15 mouse cellular contexts compared by ENCODE assay signal in genomic region chr16:51352151-51352550, GRCm38 (mm10).
DNase-seq lines count a peak whose midpoint lies in the region; ATAC-seq and TF ChIP-seq lines count a peak whose summit lies in the region.
"Had no signal": no experiment of that assay in that cellular context is flagged by ENCODE, and none has a peak within 500 bp of the region (broad histone marks: within the 10 kb centered on the region; RNA-seq: fewer than 3 reads in every experiment).

No protein-coding gene starts in this region.

- 44% methylated on average over 4 of the region's 4 CpGs for WGBS in lung, embryonic 14.5 days
- WGBS in lung, adult 2 months: 38% methylated on average over 4 of the region's 4 CpGs
- 73% methylated on average over 4 of the region's 4 CpGs for WGBS in kidney, embryonic 15.5 days

- no peak for ATAC-seq in cerebellum, adult (ENCODE audit: insufficient number of reproducible peaks, low FRiP score, low TSS enrichment)
- peak; percentile 83; the same call in 1 of the 2 replicates for ATAC-seq in lung, embryonic 14.5 days (ENCODE audit: insufficient read depth)
- no peak for ATAC-seq in kidney, embryonic 15.5 days (replicated peaks; ENCODE audit: low FRiP score)
- ATAC-seq: intestine, postnatal 0 days had no signal

- no peaks in the 10 kb centered on the region for H3K27me3 ChIP-seq in lung, embryonic 14.5 days (ENCODE audit: insufficient read depth, low read length)
- no peaks in the 10 kb centered on the region for H3K27me3 ChIP-seq in kidney, embryonic 15.5 days
- H3K27me3 ChIP-seq: megakaryocyte, embryonic 14.5 days had no signal

- no peak overlapping the region for H3K27ac ChIP-seq in lung, embryonic 14.5 days (ENCODE audit: low read depth)
- no peak overlapping the region for H3K27ac ChIP-seq in kidney, embryonic 15.5 days

- no peaks in the 10 kb centered on the region for H3K4me1 ChIP-seq in lung, embryonic 14.5 days (ENCODE audit: insufficient read depth)
- no peaks in the 10 kb centered on the region for H3K4me1 ChIP-seq in lung, adult 2 months (ENCODE audit: control insufficient read depth, insufficient read depth, low read length)
- no peaks in the 10 kb centered on the region for H3K4me1 ChIP-seq in kidney, embryonic 15.5 days
- H3K4me1 ChIP-seq: megakaryocyte, embryonic 14.5 days had no signal

- H3K4me3 ChIP-seq in lung, embryonic 14.5 days (ENCODE audit: low read depth, low read length): no peak overlapping the region
- H3K4me3 ChIP-seq in lung, adult 2 months (replicated peaks; ENCODE audit: extremely low read depth, low read depth, low read length): no peak overlapping the region
- H3K4me3 ChIP-seq in kidney, embryonic 15.5 days (replicated peaks): no peak overlapping the region
- H3K4me3 ChIP-seq: megakaryocyte, embryonic 14.5 days; myocyte had no signal

- peak; percentile 26 to 58 for DNase-seq in cerebellum, postnatal 10 days
- DNase-seq in lung, embryonic 14.5 days: peak; percentile 70
- no peak for DNase-seq in lung, adult 2 months
- DNase-seq in fibroblast of lung, adult 2 months (ENCODE audit: low read depth): peak; percentile 46
- peak; percentile 9 for DNase-seq in lung, postnatal 10 days
- no peak for DNase-seq in adipocyte (ENCODE audit: low spot score)
- DNase-seq: adrenal gland, postnatal 10 days; cerebellum, postnatal 36 days; heart, adult 18-20 months; right cerebral cortex, postnatal 4 days had no signal

- no peak overlapping the region for H3K4me2 ChIP-seq in lung, embryonic 14.5 days
- no peak overlapping the region for H3K4me2 ChIP-seq in kidney, embryonic 15.5 days

- TF ChIP-seq CTCF in lung, embryonic 14.5 days (IDR thresholded peaks at IDR 0.05; ENCODE audit: low read depth): no peak
- no peak for TF ChIP-seq CTCF in lung, adult 2 months (IDR thresholded peaks at IDR 0.05; ENCODE audit: insufficient read depth, low read length)

- no peaks in the 10 kb centered on the region for H3K9me3 ChIP-seq in lung, embryonic 14.5 days (ENCODE audit: low read depth, low read length)
- H3K9me3 ChIP-seq in kidney, embryonic 15.5 days (replicated peaks): no peaks in the 10 kb centered on the region
- H3K9me3 ChIP-seq: megakaryocyte, embryonic 14.5 days had no signal

- no peaks in the 10 kb centered on the region for H3K36me3 ChIP-seq in lung, embryonic 14.5 days (ENCODE audit: insufficient read depth)
- no peaks in the 10 kb centered on the region for H3K36me3 ChIP-seq in kidney, embryonic 15.5 days

- no peak overlapping the region for H3K9ac ChIP-seq in lung, embryonic 14.5 days
- no peak overlapping the region for H3K9ac ChIP-seq in kidney, embryonic 15.5 days

- TF ChIP-seq POLR2A in lung, adult 2 months (IDR thresholded peaks at IDR 0.05; ENCODE audit: borderline replicate concordance, extremely low read depth, low read depth, low read length): no peak

Comparison
In these comparisons a context has a peak if more than half of its experiments do, and no peak if none do; other contexts are left out.
1. DNase-seq: peak in cerebellum, postnatal 10 days (2 of 2), lung, embryonic 14.5 days (single experiment), fibroblast of lung, adult 2 months (single experiment) and lung, postnatal 10 days (single experiment); none in lung, adult 2 months (single experiment) and adipocyte (single experiment).